Mouse (Mus musculus) hindbrain, embryonic 11.5 days (tissue): ENCODE results near the gene Rassf5. TPM values are rescaled to one million over a fixed set of nuclear protein-coding genes. Genes with fewer than 3 reads are reported as not detected.
"Not testable (repeated sequence)": the region's sequence is repeated elsewhere in the genome, so short reads cannot be mapped to it uniquely, and the experiment has no call there.

Experiments used
- ATAC-seq: fragments of 200-750 bp; cut with Nextera tagmentation; 2 replicates; pipeline ENCODE4 v1.8.0; 2017; ENCODE audit warnings: mild to moderate bottlenecking, moderate TSS enrichment, moderate library complexity; ENCODE audit not compliant: low FRiP score
- DNase-seq: peaks from one replicate; pipeline ENCODE4 v3.0.0-alpha.2; 2015; ENCODE audit warnings: low spot score
- H3K27ac ChIP-seq: fragments of 300-500 bp; sonication (generic); 2 replicates; pipeline ENCODE4 v1.5.1; 2014; ENCODE audit warnings: mild to moderate bottlenecking, low read depth, low read length
- H3K27me3 ChIP-seq: fragments of 300-500 bp; sonication (generic); 2 replicates; pipeline ENCODE4 v1.6.1; 2014; ENCODE audit warnings: mild to moderate bottlenecking, low read length, moderate library complexity, mixed read lengths; ENCODE audit not compliant: control insufficient read depth, insufficient read depth
- H3K36me3 ChIP-seq: fragments of 300-500 bp; sonication (generic); 2 replicates; pipeline ENCODE4 v1.6.1; 2014; ENCODE audit warnings: mild to moderate bottlenecking, low read length, moderate library complexity, mixed read lengths; ENCODE audit not compliant: control insufficient read depth, insufficient read depth
- H3K4me1 ChIP-seq: fragments of 300-500 bp; sonication (generic); replicated peaks from 2 replicates; pipeline ENCODE4 v1.6.1; 2014; ENCODE audit warnings: low read length, mixed read lengths; ENCODE audit not compliant: control insufficient read depth, insufficient read depth
- H3K4me2 ChIP-seq: fragments of 300-500 bp; sonication (generic); replicated peaks from 2 replicates; pipeline ENCODE4 v1.6.1; 2014; ENCODE audit warnings: mild to moderate bottlenecking, low read depth, low read length
- H3K4me3 ChIP-seq: fragments of 300-500 bp; sonication (generic); 2 replicates; pipeline ENCODE4 v1.5.1; 2014; ENCODE audit warnings: low read depth, low read length
- H3K9ac ChIP-seq: fragments of 300-500 bp; sonication (generic); 2 replicates; pipeline ENCODE4 v1.6.1; 2014; ENCODE audit warnings: low read depth, low read length
- H3K9me3 ChIP-seq: fragments of 300-500 bp; sonication (generic); 2 replicates; pipeline ENCODE4 v1.6.1; 2016; ENCODE audit warnings: low read length; ENCODE audit not compliant: control insufficient read depth
- WGBS: fragments of 180-500 bp; shearing (Covaris S2); extraction: QIAGEN DNeasy Blood & Tissue Kit; methylation state at CpG from one replicate; pipeline ENCODE4 v1.1.7; 2014; 5-methylcytosine and 5-hydroxymethylcytosine counted together
- polyA plus RNA-seq: library from polyadenylated mRNA; unstranded; fragments of >200 nt; fragmentation: Nextera tagmentation; extraction: Ambion mirVana; gene quantifications from 2 replicates; pipeline ENCODE4 v1.2.1, GENCODE M21; 2014

Rassf5 gene
- polyA plus RNA-seq, 1 experiment from 2014 or later, result 1.5 TPM

GRCm38 (mm10) chr1:131149496-131149895, 95.6 kb downstream of the Rassf5 start:
- no peak overlapping the region for H3K4me3 ChIP-seq
- H3K36me3 ChIP-seq, result no peaks in the 10 kb centered on the region
- no peak for ATAC-seq
- no peaks in the 10 kb centered on the region for H3K27me3 ChIP-seq
- H3K9me3 ChIP-seq, result no peaks in the 10 kb centered on the region
- WGBS, result 69% methylated on average over 1 of the region's 1 CpGs
- H3K4me2 ChIP-seq, result no peak overlapping the region
- H3K27ac ChIP-seq, result no peak overlapping the region
- no peaks in the 10 kb centered on the region for H3K4me1 ChIP-seq
- no peak for DNase-seq
- H3K9ac ChIP-seq, result no peak overlapping the region

GRCm38 (mm10) chr1:131146181-131146614, 98.9 kb downstream of the Rassf5 start:
- H3K9ac ChIP-seq, result no peak overlapping the region
- DNase-seq (no peak), ATAC-seq (no peak)
- 89% methylated on average over 3 of the region's 3 CpGs for WGBS
- H3K27me3 ChIP-seq, result no peaks in the 10 kb centered on the region
- no peak overlapping the region for H3K27ac ChIP-seq
- no peak overlapping the region for H3K4me2 ChIP-seq
- H3K4me1 ChIP-seq, result no peaks in the 10 kb centered on the region
- H3K9me3 ChIP-seq, result no peaks in the 10 kb centered on the region
- no peaks in the 10 kb centered on the region for H3K36me3 ChIP-seq
- H3K4me3 ChIP-seq, result no peak overlapping the region

GRCm38 (mm10) chr1:131145222-131145621, 99.8 kb downstream of the Rassf5 start:
- H3K9me3 ChIP-seq, H3K9ac ChIP-seq, H3K4me2 ChIP-seq, H3K4me3 ChIP-seq, H3K36me3 ChIP-seq, ATAC-seq, H3K4me1 ChIP-seq, H3K27me3 ChIP-seq, H3K27ac ChIP-seq, DNase-seq: not testable (repeated sequence)
- 83% methylated on average over 3 of the region's 3 CpGs for WGBS

- H3K27me3 ChIP-seq, result no peaks in the 10 kb centered on the region
- H3K27ac ChIP-seq, result no peak overlapping the region
- H3K4me2 ChIP-seq, result no peak overlapping the region
- no peak for ATAC-seq
- 85% methylated on average over 1 of the region's 1 CpGs for WGBS
- no peaks in the 10 kb centered on the region for H3K4me1 ChIP-seq
- H3K36me3 ChIP-seq, result no peaks in the 10 kb centered on the region
- no peak overlapping the region for H3K9ac ChIP-seq
- no peak overlapping the region for H3K4me3 ChIP-seq
- no peaks in the 10 kb centered on the region for H3K9me3 ChIP-seq
- DNase-seq, result no peak
Measured at GRCm38 (mm10) chr1:131142472-131142871, 102.6 kb downstream of the Rassf5 start.

GRCm38 (mm10) chr1:131141449-131141848, 103.6 kb downstream of the Rassf5 start:
- Histone ChIP-seq H3K4me2 (no peak overlapping the region), H3K4me1 (0 out of 2 replicates have a peak, but pooled peaks cover 2% of the 10 kb centered on the region), H3K4me3 (no peak overlapping the region), H3K27me3 (no peaks in the 10 kb centered on the region), H3K9ac (no peak overlapping the region), H3K9me3 (no peaks in the 10 kb centered on the region), H3K36me3 (no peaks in the 10 kb centered on the region), H3K27ac (no peak overlapping the region)
- DNase-seq, result no peak
- no peak for ATAC-seq
- 66% methylated on average over 2 of the region's 2 CpGs for whole genome bisulfite sequencing

GRCm38 (mm10) chr1:131139102-131140095, 105.7 kb downstream of the Rassf5 start:
- 79% methylated on average over 11 of the region's 11 CpGs for WGBS
- H3K36me3 ChIP-seq, result no peaks in the 10 kb centered on the region
- H3K4me2 ChIP-seq, result no peak overlapping the region; the same call in 1 of the 2 replicates
- DNase-seq (no peak), ATAC-seq (no peak)
- H3K4me1 ChIP-seq, result 0 out of 2 replicates have a peak, but pooled peaks cover 2% of the 10 kb centered on the region
- H3K4me3 ChIP-seq, result no peak overlapping the region
- H3K27me3 ChIP-seq, result no peaks in the 10 kb centered on the region
- no peak overlapping the region for H3K9ac ChIP-seq
- no peaks in the 10 kb centered on the region for H3K9me3 ChIP-seq
- H3K27ac ChIP-seq, result no peak overlapping the region

- 6% methylated on average over 49 of the region's 49 CpGs for WGBS
- peak; percentile 97 for DNase-seq
Measured at GRCm38 (mm10) chr1:131138191-131139016, 106.7 kb downstream of the Rassf5 start, which contains the start of gene Dyrk3. Gene Dyrk3, minus strand, starts transcription at chr1:131138340.

GRCm38 (mm10) chr1:131137717-131138118, 107.3 kb downstream of the Rassf5 start:
- Histone ChIP-seq H3K36me3 (no peaks in the 10 kb centered on the region), H3K9me3 (no peaks in the 10 kb centered on the region), H3K4me3 (peak overlapping the region; percentile 76), H3K9ac (peak overlapping the region; percentile 68), H3K4me2 (peak overlapping the region; percentile 61), H3K27me3 (no peaks in the 10 kb centered on the region), H3K27ac (peak overlapping the region; percentile 85), H3K4me1 (0 out of 2 replicates have a peak, but pooled peaks cover 2% of the 10 kb centered on the region)
- 0% methylated on average over 12 of the region's 36 CpGs for WGBS
- ATAC-seq (peak; percentile 94), DNase-seq (no peak)

More at GRCm38 (mm10) chr1:131138191-131139016, 106.7 kb downstream of the Rassf5 start, which contains the start of gene Dyrk3:
- Histone ChIP-seq H3K9me3 (no peaks in the 10 kb centered on the region), H3K27ac (peak within 1 kb of the TSS; percentile 85), H3K4me1 (0 out of 2 replicates have a peak, but pooled peaks cover 2% of the 10 kb centered on the region), H3K4me3 (peak within 1 kb of the TSS; percentile 76), H3K9ac (peak within 1 kb of the TSS; percentile 68), H3K36me3 (no peaks in the 10 kb centered on the region), H3K27me3 (no peaks in the 10 kb centered on the region), H3K4me2 (peak within 1 kb of the TSS; percentile 61)
- ATAC-seq, result peak; percentile 98
